Mouse (Mus musculus) spleen, postnatal 4 days (tissue): ENCODE data around the gene Dnah11.

Source experiments
- DNase-seq, 2 experiments: peaks; one replicate each; pipeline ENCODE4 v3.0.0; 2022; ENCODE audit warnings: low spot score in 2 of 2

Dnah11 gene

DNA sequence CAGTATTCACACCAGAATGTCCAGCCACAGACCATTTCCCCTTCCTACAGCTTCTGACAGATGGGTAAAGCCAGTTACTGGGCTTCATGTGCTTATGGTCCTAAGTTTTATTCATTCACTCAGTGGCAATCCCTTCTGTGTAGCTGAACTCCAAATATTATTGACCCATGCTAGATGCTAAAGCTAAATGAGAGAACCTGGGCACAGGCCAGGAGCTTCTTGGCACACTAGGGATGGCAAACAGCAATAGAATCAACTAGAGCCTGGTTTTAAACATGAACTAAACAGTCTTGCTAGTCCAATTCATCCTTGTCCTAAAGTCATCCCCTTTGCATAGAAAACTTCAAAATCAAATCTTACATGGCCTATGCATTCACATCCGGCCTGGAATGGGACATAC lies 113.6 kb downstream of the Dnah11 start:
- DNase-seq, result no peak

DNA sequence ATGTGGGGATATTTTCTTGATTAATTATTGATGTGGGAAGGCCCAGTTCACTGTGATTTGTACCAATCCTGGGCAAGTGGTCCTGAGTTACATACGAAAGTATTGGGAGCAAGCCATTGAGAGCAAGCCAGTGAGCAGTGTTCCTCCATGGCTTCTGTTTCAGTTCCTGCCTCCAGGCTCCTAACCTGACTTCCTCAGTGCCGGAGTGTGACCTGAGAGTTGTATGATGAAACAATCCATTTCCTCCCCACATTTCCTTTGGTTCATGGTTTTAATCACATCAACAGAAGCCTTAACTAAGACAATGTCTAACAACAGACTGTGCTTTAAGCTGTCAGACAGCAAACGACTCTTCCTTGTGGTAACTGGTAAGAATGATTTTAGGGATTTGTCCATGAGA lies 114.0 kb downstream of the Dnah11 start:
- DNase-seq, result no peak

DNA sequence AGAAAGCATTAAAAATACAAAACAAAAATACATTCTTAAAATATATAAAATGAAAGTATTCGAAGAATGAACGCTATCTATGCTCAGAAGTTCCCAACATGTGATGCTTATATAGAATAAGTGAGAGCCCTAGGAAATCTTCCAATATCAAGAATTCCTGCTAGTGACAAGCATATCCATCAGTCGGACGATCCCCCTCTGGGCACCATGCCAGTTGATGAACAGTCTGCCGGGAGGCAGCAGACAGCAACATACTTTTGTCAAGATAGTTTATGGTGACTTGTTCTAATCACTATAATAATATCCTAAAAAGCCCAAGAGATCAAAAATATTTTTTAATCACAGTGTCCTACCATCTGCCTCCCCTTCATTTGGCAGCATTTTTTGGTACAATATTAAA lies 114.7 kb downstream of the Dnah11 start:
- no peak for DNase-seq

DNA sequence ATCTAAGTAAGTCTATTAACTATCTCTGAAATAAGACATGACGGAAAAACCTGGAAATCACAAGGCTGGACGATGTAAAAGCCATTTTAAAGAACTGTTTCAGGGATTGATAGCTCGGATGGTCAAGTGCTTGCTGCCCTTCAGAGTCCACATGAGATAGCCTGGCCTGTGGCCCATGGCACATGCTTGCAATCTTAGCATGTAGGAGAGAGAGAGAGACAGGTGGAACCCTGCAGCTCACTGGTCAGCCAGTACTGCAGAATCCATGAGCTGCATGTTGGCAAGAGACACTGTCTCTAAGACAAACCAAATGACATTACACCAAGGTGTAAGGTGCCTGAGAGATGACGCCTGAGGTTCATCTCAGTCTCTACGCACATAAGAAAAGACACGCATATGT lies 118.4 kb downstream of the Dnah11 start:
- no peak for DNase-seq

DNA sequence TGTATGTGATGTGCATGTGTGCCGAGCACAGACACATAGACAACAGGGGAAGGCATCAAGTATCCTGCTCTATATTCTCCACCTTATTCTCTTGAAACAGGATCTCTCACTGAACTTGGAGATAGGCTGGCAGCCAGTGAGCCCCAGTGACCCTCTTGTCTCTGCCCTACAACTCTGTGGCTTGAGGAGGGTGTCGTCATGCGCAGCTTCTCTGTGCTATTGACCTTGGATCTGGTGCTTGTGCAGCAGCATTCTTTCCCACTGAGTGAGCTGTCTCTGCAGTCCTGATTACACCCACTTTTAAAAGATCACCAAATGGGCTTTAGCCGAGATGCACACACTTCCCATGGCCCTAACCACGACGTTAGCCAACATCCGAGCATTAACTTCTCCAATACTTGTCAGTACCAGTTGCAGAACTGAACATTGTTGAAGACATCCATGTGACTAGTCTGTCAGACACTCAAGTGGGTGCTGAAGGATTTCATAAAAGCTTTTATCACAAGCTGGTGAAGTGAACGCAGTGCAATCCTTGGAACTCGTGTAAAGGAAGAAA lies 120.3 kb downstream of the Dnah11 start:
- DNase-seq, result no peak

DNA sequence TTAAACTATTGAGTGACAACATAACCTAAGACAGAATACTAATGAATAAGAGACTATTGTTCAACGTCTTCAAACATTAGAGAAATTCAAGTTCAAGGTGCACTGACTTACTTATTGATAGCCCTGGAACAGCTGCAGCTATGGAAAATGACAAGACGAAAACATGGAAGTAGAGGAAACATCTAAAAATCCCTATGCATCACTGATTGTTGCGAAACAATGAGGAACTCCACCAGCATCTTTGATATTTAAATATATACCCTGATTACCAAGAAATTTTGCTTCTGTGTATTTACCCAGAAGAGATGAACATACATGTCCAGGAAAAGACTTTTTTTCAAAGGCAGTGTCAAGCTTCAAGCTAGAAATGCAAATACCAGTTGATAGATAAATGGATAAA lies 122.0 kb downstream of the Dnah11 start:
- DNase-seq, result no peak

DNA sequence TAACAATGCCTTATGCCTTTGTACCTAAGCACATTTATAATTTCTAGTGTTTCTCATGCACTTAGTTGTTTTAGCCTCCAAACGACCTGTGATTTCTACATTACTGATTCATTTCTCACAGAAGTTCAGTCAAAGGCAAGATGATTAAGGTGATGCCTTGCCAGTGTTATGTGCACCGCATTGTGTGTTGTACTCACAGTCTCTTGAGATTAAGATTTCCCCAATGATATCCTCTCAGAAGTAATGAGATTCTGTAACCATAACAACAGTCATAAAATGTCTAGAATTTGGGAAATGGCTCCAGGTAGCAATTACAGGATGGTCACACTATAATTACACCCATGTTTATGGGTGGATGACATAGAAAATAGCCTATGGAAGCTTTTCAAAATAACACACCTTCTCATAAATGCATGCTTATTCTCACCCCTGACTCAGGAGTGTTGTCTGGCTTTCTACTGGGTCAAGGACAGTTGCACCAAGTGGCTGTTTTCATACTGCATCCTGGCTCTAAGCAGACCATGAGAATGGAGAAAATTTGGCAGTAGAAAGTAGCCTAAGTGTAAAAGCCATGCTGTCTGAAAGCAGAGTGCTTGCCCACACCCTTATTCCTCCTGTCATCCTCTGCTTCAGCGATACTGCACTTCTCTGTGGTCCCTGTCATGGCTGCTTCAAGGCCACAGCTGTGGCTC lies 126.5 kb downstream of the Dnah11 start:
- DNase-seq, result no peak

DNA sequence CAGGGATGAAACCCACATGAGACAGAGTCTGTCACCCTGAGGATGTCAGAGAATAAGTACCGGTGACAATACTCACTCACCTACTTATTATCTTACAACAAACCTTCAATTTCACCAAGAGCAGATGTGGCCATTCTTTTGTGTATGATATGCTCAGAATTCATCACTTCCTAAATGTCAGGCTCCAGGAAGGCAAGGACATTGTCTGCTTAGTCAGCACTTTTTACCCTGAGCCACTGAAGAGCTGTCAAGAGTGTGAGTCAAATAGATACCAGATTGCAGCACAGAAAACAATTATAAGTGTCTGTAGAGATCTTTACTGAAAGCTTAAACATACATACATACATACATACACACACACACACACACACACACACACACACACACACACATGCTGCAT lies 127.2 kb downstream of the Dnah11 start:
- DNase-seq, result no peak

DNA sequence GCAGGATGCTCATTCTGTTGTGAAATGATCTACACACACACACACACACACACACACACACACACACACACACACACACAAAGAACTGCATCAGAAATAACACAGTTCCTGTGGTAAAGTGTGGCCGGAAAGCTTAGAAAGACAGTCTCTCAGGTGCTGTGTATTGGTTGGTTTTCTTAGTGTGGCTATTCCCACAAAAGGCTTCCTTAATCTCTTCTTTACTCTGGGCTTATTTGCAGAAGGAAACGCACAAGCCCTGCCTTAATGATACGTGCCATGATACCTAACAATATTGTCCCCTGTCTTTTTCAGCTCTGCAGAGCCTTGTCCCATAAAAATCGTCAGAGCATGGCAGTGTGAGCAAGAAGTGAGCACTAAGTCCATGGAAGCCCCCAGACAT lies 130.1 kb downstream of the Dnah11 start:
- no peak for DNase-seq

DNA sequence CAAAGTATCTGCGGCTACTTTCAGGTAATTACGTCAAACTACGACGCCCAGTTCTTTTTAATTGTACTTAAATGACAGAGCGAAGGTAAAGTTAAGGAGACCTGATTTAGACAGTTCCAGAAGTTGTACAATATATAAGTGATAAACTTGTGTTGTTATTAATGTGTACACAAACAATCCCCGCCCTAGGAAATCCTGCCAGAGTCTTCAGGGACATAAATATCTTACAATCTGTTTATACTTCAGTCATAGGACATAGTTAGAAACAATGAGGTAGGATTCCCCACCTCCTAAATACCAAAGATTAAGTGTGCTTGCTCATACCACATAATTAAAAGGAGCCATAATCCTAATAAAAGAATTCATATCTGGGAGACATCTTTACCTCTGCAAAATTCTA lies 136.5 kb downstream of the Dnah11 start:
- no peak for DNase-seq

DNA sequence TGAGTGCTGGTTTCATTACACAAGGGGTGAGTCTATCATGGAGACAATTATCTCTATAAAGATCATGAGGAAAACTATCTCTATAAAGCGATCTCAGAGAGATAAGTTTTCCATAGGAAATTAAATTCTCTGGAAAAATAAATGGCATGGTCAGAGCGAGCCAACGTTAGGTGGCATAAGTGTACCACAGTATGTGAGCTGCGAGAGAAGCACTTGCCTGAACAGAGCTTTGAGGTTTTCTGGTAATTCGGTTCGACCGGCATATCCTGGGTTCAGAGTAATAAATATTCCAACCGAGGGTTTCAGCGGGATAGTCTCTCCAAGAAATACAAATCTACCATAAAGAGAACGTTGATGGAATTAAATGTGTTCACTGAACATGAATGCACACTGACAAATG lies 142.0 kb downstream of the Dnah11 start:
- no peak for DNase-seq

DNA sequence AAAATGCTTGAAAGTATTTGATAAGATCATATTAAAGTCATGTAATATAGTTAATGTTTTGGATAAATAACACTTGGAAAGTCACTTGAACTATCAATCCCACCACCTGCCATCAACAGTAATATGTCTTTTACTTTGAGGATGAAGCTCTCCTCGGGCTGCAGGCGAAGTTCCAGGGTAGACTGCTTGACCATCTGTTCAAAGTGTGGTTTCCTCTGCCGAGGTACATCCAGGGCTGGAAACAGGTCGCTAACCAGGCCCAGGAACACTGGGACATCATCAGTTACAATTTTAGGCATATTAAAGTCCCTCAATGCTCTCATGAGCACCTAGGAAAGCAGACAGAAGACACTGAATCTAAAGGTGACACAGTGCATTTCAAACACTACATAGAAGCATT lies 153.5 kb downstream of the Dnah11 start:
- DNase-seq, result no peak

DNA sequence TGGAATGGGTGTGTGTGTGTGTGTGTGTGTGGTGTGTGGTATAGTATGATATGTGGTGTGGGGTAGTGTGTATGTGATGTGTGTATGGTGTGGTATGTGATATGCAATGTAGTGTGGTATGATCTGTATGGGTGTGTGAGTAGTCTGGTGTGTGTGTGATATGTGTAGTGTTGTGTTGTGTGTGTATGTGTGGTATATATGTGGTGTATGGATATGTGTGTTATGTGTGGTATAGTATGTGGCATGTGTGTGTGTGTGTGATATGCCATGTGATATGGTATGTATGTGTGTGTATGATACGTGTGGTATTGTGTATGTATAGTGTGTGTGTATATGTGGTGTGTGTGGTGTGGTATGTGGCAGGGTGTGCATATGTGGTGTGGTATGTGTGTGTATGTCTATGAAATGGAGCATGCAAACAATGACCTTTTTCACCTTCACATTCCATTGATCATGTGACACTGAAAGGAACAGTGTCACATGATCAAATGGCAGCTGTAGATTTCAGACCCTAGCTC lies 155.7 kb downstream of the Dnah11 start:
- DNase-seq, result no peak

DNA sequence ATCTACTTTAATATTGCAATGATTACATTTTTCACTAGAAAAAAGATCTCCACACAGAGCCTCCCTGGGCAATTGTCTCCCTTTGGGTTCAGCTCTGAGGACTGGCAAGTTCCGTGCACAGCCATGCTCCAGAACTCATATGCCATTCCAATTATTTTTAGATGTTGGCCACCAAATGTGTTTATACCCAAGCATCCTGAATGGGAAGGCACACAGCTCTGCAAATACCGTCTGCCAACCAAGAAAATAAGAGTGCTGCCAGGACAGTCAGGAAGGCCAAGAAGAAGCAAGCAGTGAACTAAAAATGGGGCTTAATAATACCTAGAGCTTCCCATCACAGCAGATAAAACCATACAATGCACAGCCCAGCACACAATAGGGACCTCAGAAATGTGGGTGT lies 156.6 kb downstream of the Dnah11 start:
- DNase-seq, result no peak

DNA sequence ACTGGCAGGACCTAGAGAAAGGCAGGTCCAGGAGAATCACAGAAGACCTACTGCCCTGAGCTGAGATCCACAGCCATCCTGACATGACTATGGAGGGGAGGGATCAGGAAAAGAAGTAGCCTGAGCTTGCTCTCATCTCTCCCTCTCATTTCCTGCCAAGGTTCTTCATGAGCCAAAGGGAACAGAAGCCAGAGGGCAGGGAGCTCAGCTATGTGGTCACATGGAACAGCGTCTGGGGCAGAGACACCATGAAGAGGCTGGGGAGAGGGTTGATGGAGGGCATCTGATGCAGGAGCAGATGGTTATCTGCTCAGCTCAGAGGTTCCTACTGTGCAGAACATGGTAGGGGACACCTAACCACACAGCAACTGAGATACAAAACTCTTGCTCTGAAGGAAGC lies 163.9 kb downstream of the Dnah11 start:
- DNase-seq, result no peak

DNA sequence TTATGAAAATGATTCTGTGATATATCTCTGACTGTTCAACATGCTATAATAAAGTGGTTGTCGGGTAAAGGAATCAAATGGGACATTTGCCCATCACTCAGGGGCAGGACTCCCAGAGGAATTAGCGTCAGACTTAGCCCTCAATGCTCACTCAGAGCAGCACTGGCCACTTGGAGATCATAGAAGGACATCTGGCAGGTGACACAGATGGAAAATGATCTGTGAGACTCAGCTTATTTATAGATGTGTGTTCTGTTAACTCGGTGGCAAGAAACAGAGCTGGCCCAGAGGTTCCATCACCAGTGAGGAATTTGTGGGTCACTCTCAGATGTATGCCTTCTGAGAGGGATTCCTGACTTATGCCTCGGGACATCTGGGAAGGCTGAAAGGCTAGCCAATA lies 173.1 kb downstream of the Dnah11 start:
- no peak for DNase-seq

DNA sequence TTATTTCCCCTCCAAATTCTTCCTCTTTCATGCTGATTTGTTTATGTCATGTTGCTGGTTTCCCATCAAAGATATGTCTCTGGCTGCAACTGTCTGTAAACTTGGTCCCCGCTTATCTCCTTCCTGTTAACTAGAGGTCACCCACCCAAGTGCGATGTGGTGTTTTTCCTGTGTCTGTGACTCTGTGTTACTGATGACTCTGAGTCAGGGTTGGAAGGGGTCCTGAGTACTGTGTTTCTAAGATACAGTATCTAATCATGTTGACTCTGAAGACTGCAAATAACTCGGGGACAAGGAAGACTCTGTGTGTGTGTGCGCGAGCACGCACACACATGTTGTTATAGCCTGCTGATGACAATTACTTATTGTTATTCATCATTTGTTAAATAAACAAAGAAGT lies 179.9 kb downstream of the Dnah11 start:
- no peak for DNase-seq

DNA sequence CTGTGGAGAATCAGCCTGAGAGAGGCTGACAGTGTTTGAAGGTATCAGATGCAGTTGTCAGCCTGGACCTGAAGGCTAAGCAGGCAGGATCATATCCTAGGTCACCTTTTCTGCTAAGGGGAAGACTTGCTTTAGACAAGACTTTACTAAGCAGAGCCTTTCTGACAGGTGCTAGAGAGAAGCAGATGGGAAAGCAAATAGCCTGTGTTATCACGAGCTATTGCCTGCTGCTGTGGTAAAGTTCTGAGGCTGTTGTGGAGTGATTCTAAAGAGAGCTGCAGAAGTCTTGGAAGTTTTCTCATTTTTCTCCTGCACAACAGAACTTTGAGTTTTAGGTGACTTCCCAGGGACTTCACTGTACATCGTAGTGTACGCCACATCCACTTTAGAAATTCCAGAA lies 185.0 kb downstream of the Dnah11 start:
- DNase-seq, result no peak

DNA sequence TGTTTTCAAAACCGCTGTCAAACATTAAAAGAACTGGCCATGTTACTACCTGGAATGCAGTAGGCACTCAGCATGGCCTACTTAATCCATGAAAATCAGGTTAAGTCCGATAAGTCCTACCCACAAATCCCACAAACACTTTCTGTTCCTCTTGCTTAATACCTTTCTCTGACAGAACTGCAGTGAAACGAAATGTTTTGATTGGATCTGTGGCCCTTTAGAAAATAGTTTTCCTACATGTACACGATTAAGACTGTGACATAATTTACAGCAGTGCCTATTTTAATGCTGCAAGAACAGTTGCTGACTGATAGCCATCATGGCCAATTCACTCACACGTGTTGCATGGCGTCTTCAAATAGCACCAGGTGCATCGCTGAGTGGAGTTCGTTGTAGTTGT lies 186.9 kb downstream of the Dnah11 start:
- DNase-seq, result no peak

DNA sequence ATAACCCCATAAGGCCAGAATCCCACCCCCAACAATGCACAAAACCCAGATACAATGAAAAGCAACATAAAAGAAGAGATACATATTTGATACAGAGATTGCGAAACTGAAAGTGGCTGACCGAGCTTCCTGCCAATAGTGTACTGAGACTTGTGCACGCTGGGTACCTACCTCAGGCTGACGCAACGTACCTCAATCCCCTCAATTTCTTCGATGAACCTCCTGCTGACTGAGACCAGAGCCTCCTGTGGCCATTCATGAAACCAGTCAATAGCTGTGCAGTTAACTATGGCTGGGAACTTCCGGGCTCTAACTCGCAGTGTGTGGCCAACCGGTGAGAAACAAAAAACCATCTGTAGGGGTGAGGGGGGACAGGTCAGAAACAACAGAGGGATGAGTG lies 203.9 kb downstream of the Dnah11 start:
- DNase-seq, result no peak

DNA sequence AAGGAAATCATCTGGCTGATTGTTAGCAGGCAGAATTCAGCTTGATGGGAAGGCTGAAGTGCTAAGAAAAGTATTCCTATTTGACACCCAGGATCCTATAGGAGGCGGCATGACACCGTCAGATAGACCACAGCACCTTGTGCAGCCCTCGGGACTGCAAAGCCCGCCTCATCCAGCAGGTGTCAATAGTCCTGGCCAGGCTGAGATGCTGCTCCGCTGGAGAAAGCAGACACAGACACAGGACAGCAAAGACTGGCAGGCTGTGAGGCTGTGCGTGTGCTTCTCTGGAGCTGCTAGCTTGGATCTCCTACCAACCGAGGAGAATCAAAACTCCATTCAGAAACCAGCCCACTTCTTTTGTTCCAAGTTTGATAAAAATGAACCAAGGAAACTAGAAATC lies 205.3 kb downstream of the Dnah11 start:
- DNase-seq, result peak; percentile 68 to 81

DNA sequence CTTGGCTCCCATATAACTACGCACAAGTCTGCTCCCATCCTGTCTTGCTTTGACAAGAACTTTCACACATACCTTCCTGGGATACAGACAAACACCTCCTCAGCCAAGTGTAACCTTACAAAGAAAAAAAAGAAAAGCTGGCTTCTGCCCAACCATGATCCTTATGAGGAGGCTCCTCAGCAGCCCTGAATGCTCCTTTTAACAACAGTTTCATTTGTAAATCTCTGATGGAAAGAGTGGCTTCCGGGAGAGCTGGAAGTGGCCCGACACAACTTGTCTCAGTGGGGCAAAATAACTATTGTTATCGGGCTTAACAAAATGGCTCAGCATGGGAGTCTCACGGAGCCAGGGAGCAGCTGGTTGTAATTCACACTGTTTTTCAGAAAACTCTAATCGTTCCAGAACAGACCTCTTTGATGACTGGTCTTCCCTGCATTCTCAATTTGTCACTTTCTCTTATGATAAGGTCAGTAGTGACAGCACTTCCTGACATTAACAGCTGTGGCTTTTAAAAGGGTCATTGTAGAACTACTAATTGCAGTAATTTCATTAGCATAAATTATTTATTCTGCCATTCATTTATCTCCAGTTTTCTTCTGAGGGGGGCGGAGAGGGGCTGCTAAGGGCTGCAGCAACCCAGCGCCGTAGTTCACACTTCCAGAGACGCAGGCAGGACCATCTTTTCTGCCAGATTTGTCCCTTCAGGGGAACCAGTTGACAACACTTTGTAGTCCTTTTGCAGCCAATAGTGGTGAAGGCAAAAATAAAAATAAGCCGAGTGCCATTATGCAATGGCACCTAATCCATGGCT lies 209.6 kb downstream of the Dnah11 start:
- DNase-seq, result no peak

DNA sequence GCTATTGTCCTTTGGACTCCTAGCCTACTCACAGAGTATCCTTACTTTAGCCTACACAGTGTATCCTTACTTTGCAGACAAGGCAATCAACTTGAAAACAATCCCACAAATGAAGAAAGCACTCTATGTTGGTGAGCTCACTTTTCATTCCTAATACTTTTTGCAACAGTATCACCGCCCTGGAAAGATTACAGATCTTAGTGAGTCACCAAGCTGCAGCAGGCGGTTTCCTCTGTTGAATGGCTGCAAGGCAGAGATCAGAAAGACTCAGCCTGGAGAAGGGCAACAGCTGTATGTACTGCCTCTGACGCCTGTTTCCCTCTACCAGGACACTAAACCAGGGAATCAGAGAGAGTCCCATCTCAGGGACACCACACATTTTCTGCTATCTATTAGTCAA lies 218.5 kb downstream of the Dnah11 start:
- no peak for DNase-seq
